Mouse (Mus musculus): ENCODE data around the gene Stfa3. TPM values are rescaled to one million over a fixed set of nuclear protein-coding genes. Genes with fewer than 3 reads are reported as not detected.
"Not testable (repeated sequence)": the region's sequence is repeated elsewhere in the genome, so short reads cannot be mapped to it uniquely, and the experiment has no call there.

The Stfa3 gene
- polyA plus RNA-seq, 1 experiment from 2014 or later = not detected

DNA sequence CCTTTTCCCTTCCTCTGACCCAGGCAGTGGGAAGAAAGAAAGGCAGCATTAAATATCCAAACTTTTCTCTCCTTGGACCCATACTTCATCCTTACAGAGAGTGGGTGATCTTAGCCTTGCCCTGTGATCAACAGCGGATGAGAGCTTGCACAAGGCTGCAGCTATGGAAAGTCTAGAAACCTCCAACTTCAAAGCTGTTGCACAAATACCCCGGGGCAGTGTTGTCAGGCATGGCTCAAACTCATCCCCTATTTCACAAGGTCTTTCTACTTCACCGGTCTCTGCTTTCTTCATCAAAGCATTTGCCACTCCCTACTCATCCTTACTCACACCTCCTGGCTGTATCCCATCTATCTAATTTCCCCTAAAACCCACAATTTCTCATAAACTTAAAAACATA is 10.2 kb upstream of the Stfa3 start:
- no peak for TF ChIP-seq CTCF (IDR thresholded peaks at IDR 0.05; ENCODE audit: low read depth)
- Histone ChIP-seq H3K4me2 (replicated peaks; ENCODE audit: low read depth) (no peak overlapping the region), H3K27ac (ENCODE audit: low read depth, low read length) (no peak overlapping the region), H3K4me3 (ENCODE audit: low read depth, low read length) (no peak overlapping the region), H3K36me3 (ENCODE audit: control insufficient read depth, insufficient read depth) (no peaks in the 10 kb centered on the region), H3K9ac (ENCODE audit: low read depth, low read length) (no peak overlapping the region), H3K27me3 (replicated peaks; ENCODE audit: control insufficient read depth, insufficient read depth, low read length) (no peaks in the 10 kb centered on the region), H3K4me1 (replicated peaks; ENCODE audit: control insufficient read depth, insufficient read depth, low read length) (no peaks in the 10 kb centered on the region), H3K9me3 (ENCODE audit: control insufficient read depth) (no peaks in the 10 kb centered on the region)
- no peak for ATAC-seq
- 73% methylated on average over 3 of the region's 3 CpGs for WGBS

DNA sequence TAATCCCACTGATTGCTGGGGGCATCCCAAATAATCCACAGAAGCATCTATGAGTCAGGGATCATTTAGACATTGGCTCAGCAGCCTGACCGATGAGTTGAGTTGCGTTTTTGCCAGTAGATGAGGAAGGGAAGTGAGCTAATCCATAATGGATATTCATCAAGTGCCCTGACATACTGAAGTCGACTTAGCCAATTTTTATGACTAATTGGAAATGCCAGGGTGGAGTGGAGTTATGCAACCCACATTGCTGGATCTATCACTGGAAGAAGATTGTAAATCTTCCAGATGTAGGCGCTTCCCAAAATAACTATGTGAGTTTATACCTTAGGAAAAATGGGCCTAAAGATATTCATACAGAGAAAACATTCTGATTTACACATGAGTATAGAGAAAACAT is 8.9 kb upstream of the Stfa3 start:
- H3K9me3 ChIP-seq (ENCODE audit: control insufficient read depth) = no peaks in the 10 kb centered on the region
- H3K36me3 ChIP-seq (ENCODE audit: control insufficient read depth, insufficient read depth) = no peaks in the 10 kb centered on the region
- WGBS = 66% methylated on average over 4 of the region's 4 CpGs
- no peaks in the 10 kb centered on the region for H3K4me1 ChIP-seq (replicated peaks; ENCODE audit: control insufficient read depth, insufficient read depth, low read length)
- TF ChIP-seq CTCF (IDR thresholded peaks at IDR 0.05; ENCODE audit: low read depth) = no peak
- no peak for ATAC-seq
- no peak overlapping the region for H3K9ac ChIP-seq (ENCODE audit: low read depth, low read length)
- H3K27me3 ChIP-seq (replicated peaks; ENCODE audit: control insufficient read depth, insufficient read depth, low read length) = no peaks in the 10 kb centered on the region
- H3K27ac ChIP-seq (ENCODE audit: low read depth, low read length) = no peak overlapping the region
- H3K4me2 ChIP-seq (replicated peaks; ENCODE audit: low read depth) = no peak overlapping the region
- H3K4me3 ChIP-seq (ENCODE audit: low read depth, low read length) = no peak overlapping the region

DNA sequence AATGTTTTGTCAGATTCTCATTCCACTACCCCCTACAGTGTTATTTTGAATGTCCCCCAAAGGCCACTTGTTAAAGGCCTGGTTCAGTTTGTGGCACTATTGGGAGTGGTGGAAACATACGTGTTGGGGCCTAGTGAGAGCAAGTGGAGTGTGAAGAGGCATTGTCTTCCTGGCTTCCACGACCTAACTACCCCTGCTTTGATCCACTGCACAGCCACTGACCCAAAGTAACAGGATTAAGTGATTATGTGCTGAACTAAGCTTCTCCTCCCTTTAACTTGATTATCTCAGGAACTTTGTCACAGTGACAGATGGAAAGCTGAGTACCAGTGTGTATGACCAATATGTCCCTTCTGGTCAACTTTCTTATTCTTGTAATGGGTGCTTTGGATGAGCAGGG is 5.2 kb upstream of the Stfa3 start:
- Histone ChIP-seq H3K4me1 (replicated peaks; ENCODE audit: control insufficient read depth, insufficient read depth, low read length) (no peaks in the 10 kb centered on the region), H3K4me2 (replicated peaks; ENCODE audit: low read depth) (no peak overlapping the region), H3K9me3 (ENCODE audit: control insufficient read depth) (no peaks in the 10 kb centered on the region), H3K4me3 (ENCODE audit: low read depth, low read length) (no peak overlapping the region), H3K27ac (ENCODE audit: low read depth, low read length) (no peak overlapping the region), H3K36me3 (ENCODE audit: control insufficient read depth, insufficient read depth) (no peaks in the 10 kb centered on the region), H3K27me3 (replicated peaks; ENCODE audit: control insufficient read depth, insufficient read depth, low read length) (no peaks in the 10 kb centered on the region), H3K9ac (ENCODE audit: low read depth, low read length) (no peak overlapping the region)
- WGBS = 49% methylated on average over 2 of the region's 2 CpGs
- no peak for TF ChIP-seq CTCF (IDR thresholded peaks at IDR 0.05; ENCODE audit: low read depth)
- no peak for ATAC-seq

DNA sequence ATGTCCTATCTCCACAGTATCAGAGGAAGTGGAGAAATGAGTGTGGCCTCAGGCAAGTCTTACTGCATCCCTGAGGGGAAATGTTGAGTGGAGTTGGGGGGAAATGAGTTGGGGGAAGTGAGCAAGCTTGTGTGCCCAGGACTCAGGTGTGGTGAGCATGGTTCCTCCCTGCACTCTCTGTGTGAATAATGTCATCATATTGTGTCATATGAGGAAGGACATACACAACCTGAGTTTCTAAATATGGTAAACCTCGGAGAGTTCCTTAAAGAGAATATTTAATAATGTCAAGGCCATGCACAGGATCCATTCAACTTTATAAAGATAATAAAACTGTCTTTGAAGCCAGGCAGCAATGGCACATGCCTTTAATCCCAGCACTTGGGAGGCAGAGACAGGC is 34.2 kb downstream of the Stfa3 start:
- not testable (repeated sequence) for H3K4me2 ChIP-seq (replicated peaks; ENCODE audit: low read depth); ATAC-seq; H3K9ac ChIP-seq (ENCODE audit: low read depth, low read length); H3K36me3 ChIP-seq (ENCODE audit: control insufficient read depth, insufficient read depth); H3K27me3 ChIP-seq (replicated peaks; ENCODE audit: control insufficient read depth, insufficient read depth, low read length); H3K4me3 ChIP-seq (ENCODE audit: low read depth, low read length); H3K4me1 ChIP-seq (replicated peaks; ENCODE audit: control insufficient read depth, insufficient read depth, low read length); H3K27ac ChIP-seq (ENCODE audit: low read depth, low read length); H3K9me3 ChIP-seq (ENCODE audit: control insufficient read depth)
- WGBS = 77% methylated on average over 1 of the region's 1 CpGs

DNA sequence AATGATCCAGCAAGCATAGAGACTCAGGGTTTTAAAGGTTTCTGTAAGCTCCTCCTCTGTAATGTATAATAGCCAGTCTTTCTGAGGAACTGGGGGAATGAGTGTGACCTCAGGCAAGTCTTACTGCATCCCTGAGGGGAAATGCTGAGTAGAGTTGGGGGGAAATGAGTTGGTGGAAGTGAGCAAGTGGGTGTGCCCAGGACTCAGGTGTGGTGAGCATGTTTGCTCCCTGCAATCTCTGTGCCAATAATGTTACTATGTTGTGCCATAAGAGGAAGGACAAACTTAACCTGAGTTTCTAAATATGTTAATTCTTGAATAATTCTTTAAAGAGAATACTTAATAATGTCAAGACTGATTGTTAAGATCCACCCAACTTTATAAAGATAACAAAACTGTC is 46.8 kb downstream of the Stfa3 start, which contains the start of gene Stfa2:
Gene Stfa2 (minus strand): TSS at position 101 of the 400 bp plus-strand sequence.
- Histone ChIP-seq H3K27me3 (replicated peaks; ENCODE audit: control insufficient read depth, insufficient read depth, low read length) (no peaks in the 10 kb centered on the region), H3K9ac (ENCODE audit: low read depth, low read length) (no peak within 1 kb of the TSS), H3K36me3 (ENCODE audit: control insufficient read depth, insufficient read depth) (no peaks in the 10 kb centered on the region), H3K9me3 (ENCODE audit: control insufficient read depth) (no peaks in the 10 kb centered on the region), H3K4me3 (ENCODE audit: low read depth, low read length) (no peak within 1 kb of the TSS), H3K27ac (ENCODE audit: low read depth, low read length) (no peak within 1 kb of the TSS), H3K4me1 (replicated peaks; ENCODE audit: control insufficient read depth, insufficient read depth, low read length) (no peaks in the 10 kb centered on the region), H3K4me2 (replicated peaks; ENCODE audit: low read depth) (no peak within 1 kb of the TSS)
- ATAC-seq = no peak
- no peak for TF ChIP-seq CTCF (IDR thresholded peaks at IDR 0.05; ENCODE audit: low read depth)

Other genes starting within 250 kb of the Stfa3 start
- gene Gm5416, start 245.0 kb downstream of the Stfa3 start, polyA plus RNA-seq (2015; fragmentation: Nextera tagmentation; extraction: Ambion mirVana) = not detected in 2 replicates
- 0.41 and 1.0 TPM in 2 replicates for gene 2010005H15Rik, start 233.9 kb downstream of the Stfa3 start, polyA plus RNA-seq (2015; fragmentation: Nextera tagmentation; extraction: Ambion mirVana)
- 1.5 and 1.6 TPM in 2 replicates for gene Stfa1, start 178.4 kb downstream of the Stfa3 start, polyA plus RNA-seq (2015; fragmentation: Nextera tagmentation; extraction: Ambion mirVana)
- 0.67 TPM in 1 of 2 replicates, not detected in the other for gene BC117090, start 121.1 kb downstream of the Stfa3 start, polyA plus RNA-seq (2015; fragmentation: Nextera tagmentation; extraction: Ambion mirVana)
- gene BC100530, start 87.6 kb downstream of the Stfa3 start, polyA plus RNA-seq (2015; fragmentation: Nextera tagmentation; extraction: Ambion mirVana) = 1.0 and 1.4 TPM in 2 replicates
- 0.37 and 0.38 TPM in 2 replicates for gene Stfa2, start 46.9 kb downstream of the Stfa3 start, polyA plus RNA-seq (2015; fragmentation: Nextera tagmentation; extraction: Ambion mirVana)
- 0.04 TPM in 1 of 2 replicates, not detected in the other for gene Casr, start 106.7 kb upstream of the Stfa3 start, polyA plus RNA-seq (2015; fragmentation: Nextera tagmentation; extraction: Ambion mirVana)
- gene Cd86, start 210.7 kb upstream of the Stfa3 start, polyA plus RNA-seq (2015; fragmentation: Nextera tagmentation; extraction: Ambion mirVana) = 1.2 and 1.6 TPM in 2 replicates
- gene Ildr1, start 238.6 kb upstream of the Stfa3 start, polyA plus RNA-seq (2015; fragmentation: Nextera tagmentation; extraction: Ambion mirVana) = 4.7 and 7.5 TPM in 2 replicates

All from intestine, postnatal 0 days (tissue).